ENCODE assay signal across 11 mouse cellular contexts in the genomic region with DNA sequence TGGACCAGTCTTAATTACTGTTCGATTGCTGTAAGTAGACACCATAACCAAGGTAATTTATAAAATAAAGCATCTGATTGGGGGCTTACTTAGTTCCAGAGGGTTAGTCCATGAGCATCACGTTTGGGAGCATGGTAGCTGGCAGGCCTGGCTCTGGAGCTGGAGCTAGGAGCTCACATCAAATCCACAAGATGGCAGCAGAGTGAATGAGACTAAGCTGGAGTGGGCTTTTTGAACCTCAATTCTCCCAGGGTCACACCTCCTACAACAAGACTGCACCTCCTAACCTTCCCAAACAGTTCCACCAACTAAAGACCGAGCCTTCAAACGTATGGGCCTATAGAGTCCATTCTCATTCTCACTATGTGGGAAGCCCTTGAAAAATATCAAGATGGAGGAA.
A peak's percentile ranks its signal among the peaks of the same experiment; 100 is the strongest.
DNase-seq lines count a peak whose midpoint lies in the region; ATAC-seq and TF ChIP-seq lines count a peak whose summit lies in the region.
"Had no signal": no experiment of that assay in that cellular context is flagged by ENCODE, and none has a peak within 500 bp of the region (broad histone marks: within the 10 kb centered on the region; RNA-seq: fewer than 3 reads in every experiment).

No protein-coding gene starts in this region.

- no peak overlapping the region for H3K27ac ChIP-seq in bone marrow macrophage, adult 2 months (ENCODE audit: insufficient read depth, low read depth, low read length)
- H3K27ac ChIP-seq in stomach, postnatal 0 days (replicated peaks), result no peak overlapping the region
- H3K27ac ChIP-seq: kidney, embryonic 15.5 days; liver, embryonic 13.5 days had no signal

- H3K4me3 ChIP-seq in bone marrow macrophage, adult 2 months (ENCODE audit: insufficient read depth, low read length), result no peak overlapping the region
- no peak overlapping the region for H3K4me3 ChIP-seq in stomach, postnatal 0 days (ENCODE audit: low read depth, low read length)
- H3K4me3 ChIP-seq: kidney, embryonic 15.5 days; liver, embryonic 13.5 days had no signal

- TF ChIP-seq CTCF in bone marrow macrophage, adult 2 months (IDR thresholded peaks at IDR 0.05; ENCODE audit: low read depth, low read length), result peak; percentile 23; the same call in 1 of the 2 replicates
- peak; percentile 69 for TF ChIP-seq CTCF in stomach, postnatal 0 days (IDR thresholded peaks at IDR 0.05; ENCODE audit: low read depth)

- no peak overlapping the region for H3K4me2 ChIP-seq in stomach, postnatal 0 days (replicated peaks; ENCODE audit: low read depth)
- H3K4me2 ChIP-seq: kidney, embryonic 15.5 days; liver, embryonic 13.5 days had no signal

- 79% methylated on average over 4 of the region's 4 CpGs for WGBS in stomach, postnatal 0 days

- intact Hi-C loops in gastrocnemius, postnatal 36 days (cut with DNase I), result no loop called here

- TF ChIP-seq POLR2A in bone marrow macrophage, adult 2 months (IDR thresholded peaks at IDR 0.05; ENCODE audit: borderline replicate concordance, low read depth, low read length), result no peak

- no peaks in the 10 kb centered on the region for H3K9me3 ChIP-seq in stomach, postnatal 0 days (ENCODE audit: control insufficient read depth, low read length)
- H3K9me3 ChIP-seq: kidney, embryonic 15.5 days; liver, embryonic 13.5 days had no signal

- peak; percentile 40 for DNase-seq in heart, postnatal 4 days
- DNase-seq in heart, adult 9 months (ENCODE audit: low spot score in 2 of 2), result no peak
- peak; percentile 29 for DNase-seq in lung, postnatal 10 days
- no peak for DNase-seq in lung, adult 18-20 months
- DNase-seq in stomach, postnatal 0 days (ENCODE audit: low spot score), result no peak
- DNase-seq in gastrocnemius, postnatal 36 days, result no peak
- DNase-seq: gastrocnemius, postnatal 25 days; liver, embryonic 13.5 days had no signal

- TF ChIP-seq EP300 in stomach, postnatal 0 days (optimal IDR thresholded peaks at IDR 0.05), result no peak

- H3K4me1 ChIP-seq in bone marrow macrophage, adult 2 months (ENCODE audit: control insufficient read depth, insufficient read depth, low read length), result no peaks in the 10 kb centered on the region
- H3K4me1 ChIP-seq in stomach, postnatal 0 days (replicated peaks; ENCODE audit: control insufficient read depth, insufficient read depth), result no peaks in the 10 kb centered on the region
- H3K4me1 ChIP-seq: kidney, embryonic 15.5 days; liver, embryonic 13.5 days had no signal

- H3K36me3 ChIP-seq in stomach, postnatal 0 days (ENCODE audit: control insufficient read depth, insufficient read depth, low read length), result no peaks in the 10 kb centered on the region
- H3K36me3 ChIP-seq: kidney, embryonic 15.5 days; liver, embryonic 13.5 days had no signal

- no peak for ATAC-seq in stomach, postnatal 0 days (ENCODE audit: low FRiP score, low TSS enrichment)
- ATAC-seq: activated CD4-positive, CD25-positive, alpha-beta regulatory T cell, adult 4 months had no signal

- no peak overlapping the region for H3K9ac ChIP-seq in stomach, postnatal 0 days (ENCODE audit: low read length)
- H3K9ac ChIP-seq: kidney, embryonic 15.5 days; liver, embryonic 13.5 days had no signal

- no peaks in the 10 kb centered on the region for H3K27me3 ChIP-seq in stomach, postnatal 0 days (ENCODE audit: control insufficient read depth, insufficient read depth, low read length)
- H3K27me3 ChIP-seq: liver, embryonic 13.5 days had no signal

Comparison
In these comparisons a context has a peak if more than half of its experiments do, and no peak if none do; other contexts are left out.
1. DNase-seq: peak in heart, postnatal 4 days (single experiment) and lung, postnatal 10 days (single experiment); none in heart, adult 9 months (0 of 2), lung, adult 18-20 months (0 of 2), stomach, postnatal 0 days (single experiment) and gastrocnemius, postnatal 36 days (0 of 2).